ENCODE assay signal across 8 mouse cellular contexts in genomic region chr8:121301978-121302649, GRCm38 (mm10).
A peak's percentile ranks its signal among the peaks of the same experiment; 100 is the strongest.
DNase-seq lines count a peak whose midpoint lies in the region; ATAC-seq and TF ChIP-seq lines count a peak whose summit lies in the region.

No protein-coding gene starts in this region.

- no peak overlapping the region; the same call in 1 of the 2 replicates for H3K9ac ChIP-seq in forebrain, embryonic 11.5 days (ENCODE audit: low read length)
- peak overlapping the region; percentile 15; the same call in 1 of the 2 replicates for H3K9ac ChIP-seq in kidney, postnatal 0 days (ENCODE audit: low read depth, low read length)
- no peak overlapping the region for H3K9ac ChIP-seq in neural tube, embryonic 12.5 days

- H3K4me3 ChIP-seq in kidney, adult 2 months (ENCODE audit: insufficient read depth, low read depth, low read length): no peak overlapping the region
- no peak overlapping the region for H3K4me3 ChIP-seq in forebrain, embryonic 11.5 days (ENCODE audit: low read depth, low read length)
- H3K4me3 ChIP-seq in kidney, postnatal 0 days (replicated peaks; ENCODE audit: low read depth, low read length): no peak overlapping the region
- H3K4me3 ChIP-seq in neural tube, embryonic 12.5 days: peak overlapping the region; percentile 15; the same call in 1 of the 2 replicates

- TF ChIP-seq POLR2A in kidney, adult 2 months (IDR thresholded peaks at IDR 0.05; ENCODE audit: low read depth, low read length): no peak

- peak overlapping the region; percentile 8; the same call in 1 of the 2 replicates for H3K27ac ChIP-seq in kidney, adult 2 months (ENCODE audit: insufficient read depth, low read depth, low read length)
- H3K27ac ChIP-seq in forebrain, embryonic 11.5 days (ENCODE audit: low read depth, low read length): 0 out of 2 replicates have a peak overlapping the region, but pooled peaks have one; percentile 26
- H3K27ac ChIP-seq in kidney, postnatal 0 days: peak overlapping the region; percentile 94
- peak overlapping the region; percentile 37; the same call in 1 of the 2 replicates for H3K27ac ChIP-seq in neural tube, embryonic 12.5 days

- ATAC-seq in forebrain, embryonic 11.5 days (replicated peaks; ENCODE audit: low FRiP score): no peak
- peak; percentile 27; the same call in 1 of the 2 replicates for ATAC-seq in kidney, postnatal 0 days (replicated peaks; ENCODE audit: low FRiP score, low read depth)
- no peak for ATAC-seq in neural tube, embryonic 12.5 days (ENCODE audit: low FRiP score, low read depth)

- WGBS in kidney, adult 2 months: 27% methylated on average over 10 of the region's 10 CpGs
- WGBS in forebrain, embryonic 11.5 days: 75% methylated on average over 10 of the region's 10 CpGs
- 11% methylated on average over 10 of the region's 10 CpGs for WGBS in kidney, postnatal 0 days
- 36% methylated on average over 10 of the region's 10 CpGs for WGBS in neural tube, embryonic 12.5 days

- H3K36me3 ChIP-seq in kidney, adult 2 months (ENCODE audit: control insufficient read depth, insufficient read depth, low read length): no peaks in the 10 kb centered on the region
- H3K36me3 ChIP-seq in forebrain, embryonic 11.5 days (ENCODE audit: control insufficient read depth, insufficient read depth, low read length): no peaks in the 10 kb centered on the region
- no peaks in the 10 kb centered on the region for H3K36me3 ChIP-seq in kidney, postnatal 0 days (ENCODE audit: insufficient read depth, low read length)
- H3K36me3 ChIP-seq in neural tube, embryonic 12.5 days: no peaks in the 10 kb centered on the region

- H3K27me3 ChIP-seq in kidney, adult 2 months (replicated peaks; ENCODE audit: control insufficient read depth, insufficient read depth, low read length): no peaks in the 10 kb centered on the region
- H3K27me3 ChIP-seq in forebrain, embryonic 11.5 days (ENCODE audit: control insufficient read depth, insufficient read depth, low read length): no peaks in the 10 kb centered on the region; the same call in 1 of the 2 replicates
- H3K27me3 ChIP-seq in kidney, postnatal 0 days (ENCODE audit: insufficient read depth, low read length): no peaks in the 10 kb centered on the region
- H3K27me3 ChIP-seq in neural tube, embryonic 12.5 days (replicated peaks): no peaks in the 10 kb centered on the region

- peak overlapping the region; percentile 38; the same call in 1 of the 2 replicates for H3K4me2 ChIP-seq in forebrain, embryonic 11.5 days (ENCODE audit: low read depth, low read length, severe bottlenecking)
- H3K4me2 ChIP-seq in kidney, postnatal 0 days (ENCODE audit: low read length): peak overlapping the region; percentile 27; the same call in 1 of the 2 replicates
- peak overlapping the region; percentile 48 for H3K4me2 ChIP-seq in neural tube, embryonic 12.5 days (replicated peaks)

- H3K9me3 ChIP-seq in forebrain, embryonic 11.5 days (ENCODE audit: control insufficient read depth, low read length): no peaks in the 10 kb centered on the region
- no peaks in the 10 kb centered on the region for H3K9me3 ChIP-seq in kidney, postnatal 0 days (replicated peaks; ENCODE audit: low read length)
- H3K9me3 ChIP-seq in neural tube, embryonic 12.5 days: no peaks in the 10 kb centered on the region

- no peak for TF ChIP-seq CTCF in kidney, adult 2 months (conservative IDR thresholded peaks at IDR 0.05; ENCODE audit: insufficient read depth, insufficient read length, low read depth, low read length)
- TF ChIP-seq CTCF in kidney, postnatal 0 days (IDR thresholded peaks at IDR 0.05; ENCODE audit: low read depth): no peak; the same call in 1 of the 2 replicates

- peaks cover 8% of the 10 kb centered on the region; the same call in 1 of the 2 replicates for H3K4me1 ChIP-seq in kidney, adult 2 months (ENCODE audit: control insufficient read depth, insufficient read depth, low read length)
- H3K4me1 ChIP-seq in forebrain, embryonic 11.5 days (replicated peaks; ENCODE audit: control insufficient read depth, insufficient read depth, low read length): peaks cover 9% of the 10 kb centered on the region
- H3K4me1 ChIP-seq in kidney, postnatal 0 days (replicated peaks; ENCODE audit: insufficient read depth, low read length): peaks cover 32% of the 10 kb centered on the region
- H3K4me1 ChIP-seq in neural tube, embryonic 12.5 days: peaks cover 32% of the 10 kb centered on the region

- peak; percentile 35 for DNase-seq in kidney, adult 2 months
- no peak for DNase-seq in kidney, adult 11 months
- no peak for DNase-seq in forebrain, embryonic 11.5 days (ENCODE audit: low spot score)
- DNase-seq in kidney, postnatal 0 days (ENCODE audit: low spot score): peak; percentile 95
- DNase-seq in cerebellum, adult 9-11 months: no peak
- no peak for DNase-seq in cerebellum, postnatal 36 days
- DNase-seq in spleen, postnatal 4 days (ENCODE audit: low spot score in 2 of 2): no peak

Comparison
In these comparisons a context has a peak if more than half of its experiments do, and no peak if none do; other contexts are left out.
1. DNase-seq: peak in kidney, adult 2 months (single experiment) and kidney, postnatal 0 days (single experiment); none in kidney, adult 11 months (single experiment), forebrain, embryonic 11.5 days (single experiment), cerebellum, adult 9-11 months (single experiment), cerebellum, postnatal 36 days (0 of 2) and spleen, postnatal 4 days (0 of 2).
2. H3K27ac ChIP-seq: peak in every context shown above with its lines; median percentile 94 in kidney, postnatal 0 days; 37 in neural tube, embryonic 12.5 days; 26 in forebrain, embryonic 11.5 days; 8 in kidney, adult 2 months.
3. Peak in every context shown above with its lines, with median percentiles within 50 percentile points of each other: H3K4me2 ChIP-seq.